9 mouse cellular contexts compared by ENCODE assay signal in genomic region chr17:80138434-80139162, GRCm38 (mm10). TPM values are rescaled to one million over a fixed set of nuclear protein-coding genes. Genes with fewer than 3 reads are reported as not detected.
A peak's percentile ranks its signal among the peaks of the same experiment; 100 is the strongest.
DNase-seq lines count a peak whose midpoint lies in the region; ATAC-seq and TF ChIP-seq lines count a peak whose summit lies in the region.
"Had no signal": no experiment of that assay in that cellular context is flagged by ENCODE, and none has a peak within 500 bp of the region (broad histone marks: within the 10 kb centered on the region; RNA-seq: fewer than 3 reads in every experiment).

No protein-coding gene starts in this region.

- no peaks in the 10 kb centered on the region for H3K9me3 ChIP-seq in forebrain, embryonic 10.5 days
- H3K9me3 ChIP-seq in midbrain, postnatal 0 days (ENCODE audit: low read length): no peaks in the 10 kb centered on the region
- H3K9me3 ChIP-seq: embryonic facial prominence, embryonic 13.5 days had no signal

- TF ChIP-seq CTCF in midbrain, postnatal 0 days (IDR thresholded peaks at IDR 0.05): no peak

- no peaks in the 10 kb centered on the region for H3K4me1 ChIP-seq in forebrain, embryonic 10.5 days
- no peaks in the 10 kb centered on the region for H3K4me1 ChIP-seq in midbrain, postnatal 0 days (ENCODE audit: insufficient read depth, low read length)

- no peak overlapping the region for H3K9ac ChIP-seq in midbrain, postnatal 0 days (replicated peaks; ENCODE audit: low read length, poor library complexity, severe bottlenecking)
- H3K9ac ChIP-seq: embryonic facial prominence, embryonic 13.5 days had no signal

- no peak overlapping the region for H3K4me2 ChIP-seq in midbrain, postnatal 0 days (ENCODE audit: low read depth, low read length, poor library complexity, severe bottlenecking)
- H3K4me2 ChIP-seq: embryonic facial prominence, embryonic 13.5 days had no signal

- DNase-seq in adrenal gland, adult (ENCODE audit: inconsistent age in 2 of 2, low spot score in 1 of 2): peak; percentile 23 to 48
- no peak for DNase-seq in adrenal gland, adult 18-20 months (ENCODE audit: low spot score in 2 of 2)
- peak; percentile 51 for DNase-seq in layer of hippocampus, adult 11-12 months (ENCODE audit: low spot score)
- DNase-seq in layer of hippocampus, postnatal 25 days (ENCODE audit: extremely low spot score in 1 of 2, low spot score in 1 of 2): no peak
- DNase-seq in brain, adult 2 months (ENCODE audit: low read depth, low spot score): peak; percentile 44
- no peak for DNase-seq in forebrain, embryonic 10.5 days (ENCODE audit: extremely low spot score, low spot score)
- no peak for DNase-seq in midbrain, postnatal 0 days (ENCODE audit: low spot score)

- H3K4me3 ChIP-seq in forebrain, embryonic 10.5 days: no peak overlapping the region
- H3K4me3 ChIP-seq in midbrain, postnatal 0 days (ENCODE audit: low read depth, low read length): no peak overlapping the region
- H3K4me3 ChIP-seq: embryonic facial prominence, embryonic 13.5 days had no signal

- H3K27me3 ChIP-seq in forebrain, embryonic 10.5 days (ENCODE audit: poor library complexity, severe bottlenecking): no peaks in the 10 kb centered on the region
- no peaks in the 10 kb centered on the region for H3K27me3 ChIP-seq in midbrain, postnatal 0 days (ENCODE audit: insufficient read depth, low read length)
- H3K27me3 ChIP-seq: embryonic facial prominence, embryonic 13.5 days had no signal

- ATAC-seq in megakaryocyte progenitor cell, adult 5-6 weeks (replicated peaks; ENCODE audit: poor library complexity): peak; percentile 68
- ATAC-seq in midbrain, postnatal 0 days (ENCODE audit: low FRiP score): no peak

- H3K36me3 ChIP-seq in forebrain, embryonic 10.5 days (replicated peaks): no peaks in the 10 kb centered on the region
- no peaks in the 10 kb centered on the region for H3K36me3 ChIP-seq in midbrain, postnatal 0 days (ENCODE audit: insufficient read depth, low read length)
- H3K36me3 ChIP-seq: embryonic facial prominence, embryonic 13.5 days had no signal

- WGBS in forebrain, embryonic 10.5 days: 88% methylated on average over 17 of the region's 17 CpGs
- WGBS in midbrain, postnatal 0 days: 81% methylated on average over 17 of the region's 17 CpGs

- no peak overlapping the region for H3K27ac ChIP-seq in forebrain, embryonic 10.5 days
- H3K27ac ChIP-seq in midbrain, postnatal 0 days (ENCODE audit: low read depth, low read length): no peak overlapping the region
- H3K27ac ChIP-seq: embryonic facial prominence, embryonic 13.5 days had no signal

RNA-seq across cellular contexts. Expression of gene Galm, which starts 11.3 kb away (rescaled TPM):
- 10 to 100 TPM; 17.7 to 22.6 TPM for total RNA-seq in adrenal gland, adult 18-20 months (2021)
- total RNA-seq in layer of hippocampus, postnatal 25 days (2021): 1 to 10 TPM; 3.7 to 4.1 TPM
- 5.9 and 7.6 TPM in 2 replicates for total RNA-seq in megakaryocyte progenitor cell, adult 5-6 weeks (2015)
- total RNA-seq in megakaryocyte progenitor cell, adult 5-6 weeks (2017): 4.5 and 6.7 TPM in 2 replicates
- polyA plus RNA-seq in forebrain, embryonic 10.5 days (2016; fragmentation: Nextera tagmentation; extraction: Ambion mirVana): 13.4 and 15.5 TPM in 2 replicates
- total RNA-seq in midbrain, postnatal 0 days (2014; rRNA removed): 1.3 and 1.5 TPM in 2 replicates
- polyA plus RNA-seq in midbrain, postnatal 0 days (2015; fragmentation: Nextera tagmentation; extraction: Ambion mirVana): 1.00 and 1.1 TPM in 2 replicates

Comparison
In these comparisons a context has a peak if more than half of its experiments do, and no peak if none do; other contexts are left out.
1. DNase-seq: peak in adrenal gland, adult (2 of 2), layer of hippocampus, adult 11-12 months (single experiment) and brain, adult 2 months (single experiment); none in adrenal gland, adult 18-20 months (0 of 2), layer of hippocampus, postnatal 25 days (0 of 2), forebrain, embryonic 10.5 days (single experiment) and midbrain, postnatal 0 days (single experiment).